Mouse (Mus musculus) cortical plate, adult 2 months (tissue): ENCODE results near the gene Gm21497.
"Not testable (repeated sequence)": the region's sequence is repeated elsewhere in the genome, so short reads cannot be mapped to it uniquely, and the experiment has no call there.

ENCODE experiments used
- CTCF ChIP-seq: fragments of 200-500 bp; IDR thresholded peaks from 2 replicates; pipeline ENCODE4 v1.5.1; 2011; ENCODE audit warnings: mild to moderate bottlenecking, control low read depth, low read length; ENCODE audit not compliant: insufficient read depth; ENCODE audit errors: extremely low read depth
- POLR2A ChIP-seq: fragments of 200-500 bp; IDR thresholded peaks from 2 replicates; pipeline ENCODE4 v1.6.1; 2011; ENCODE audit warnings: mild to moderate bottlenecking, low read length, control low read depth; ENCODE audit not compliant: insufficient read depth; ENCODE audit errors: extremely low read depth

DNA sequence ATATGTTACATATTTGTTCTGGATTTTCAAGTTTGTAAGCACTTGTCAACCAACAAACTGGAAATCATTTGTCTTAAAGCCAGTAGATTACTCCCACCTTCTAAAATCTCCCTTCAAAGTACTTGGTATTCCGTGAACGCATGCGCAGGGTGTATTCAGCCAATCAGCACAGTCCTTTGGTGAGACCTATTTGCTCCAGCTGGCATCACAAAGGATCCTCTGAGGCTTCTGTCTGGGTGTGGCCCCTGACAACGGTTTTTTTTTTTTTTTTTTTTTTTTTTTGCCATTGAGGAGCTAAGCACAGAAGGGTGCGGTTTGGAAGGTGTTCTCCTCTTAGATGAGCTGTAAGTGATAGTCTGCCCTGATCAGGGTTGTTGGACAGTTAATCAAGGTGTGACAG is at the start of gene Gm21497:
- not testable (repeated sequence) for TF ChIP-seq POLR2A, CTCF
